In the genomic region with DNA sequence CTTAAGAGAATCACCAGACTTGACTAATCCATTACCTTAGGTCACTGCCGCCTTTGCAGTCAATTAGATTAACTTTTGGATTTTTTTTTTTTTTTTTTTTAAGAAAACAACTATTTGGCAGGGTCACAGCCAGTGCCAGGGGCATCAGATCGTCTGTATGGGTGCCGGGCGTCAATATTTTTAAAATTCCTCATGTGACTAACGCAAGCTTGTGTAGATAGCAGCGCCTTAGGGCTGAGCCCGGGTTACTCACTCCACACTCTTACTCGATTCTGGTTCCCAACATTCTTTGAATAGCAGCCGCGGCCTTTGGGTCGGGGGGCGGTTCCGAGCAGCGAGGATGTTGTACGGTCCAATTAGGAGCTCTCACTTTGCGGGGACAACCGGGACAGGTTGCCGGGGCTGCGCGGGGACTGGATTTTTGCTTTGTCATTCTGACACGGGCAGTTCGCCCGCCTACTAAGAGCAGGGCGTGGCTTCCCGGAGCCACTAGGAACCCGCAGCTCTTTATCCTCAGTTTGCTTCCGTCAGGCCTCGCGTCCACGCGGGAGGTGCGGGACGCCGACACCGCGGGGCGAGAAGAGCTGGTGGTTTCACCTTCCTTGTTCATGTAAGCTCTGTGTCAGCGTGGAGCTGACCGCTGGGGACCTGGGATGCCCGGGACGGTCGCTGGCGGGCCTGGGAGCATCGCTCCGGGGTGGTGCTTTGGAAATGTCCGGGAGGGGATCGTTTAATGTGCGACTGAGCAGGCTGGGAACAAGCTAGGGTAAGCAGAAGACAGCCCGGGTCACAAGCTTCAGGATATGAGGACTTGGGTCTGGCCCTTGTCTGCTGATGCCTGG, we compare ENCODE assay signal across 8 mouse cellular contexts. TPM values are rescaled to one million over a fixed set of nuclear protein-coding genes. Genes with fewer than 3 reads are reported as not detected.
A peak's percentile ranks its signal among the peaks of the same experiment; 100 is the strongest.
DNase-seq lines count a peak whose midpoint lies in the region; ATAC-seq and TF ChIP-seq lines count a peak whose summit lies in the region.

No protein-coding gene starts in this region.

- H3K4me3 ChIP-seq in gastrocnemius, adult 2 months: peak overlapping the region; percentile 89
- H3K4me3 ChIP-seq in megakaryocyte, embryonic 14.5 days (replicated peaks): peak overlapping the region; percentile 96

- no peaks in the 10 kb centered on the region for H3K9me3 ChIP-seq in megakaryocyte, embryonic 14.5 days

- peak; percentile 98 for DNase-seq in ZHBTc4 (ENCODE audit: low read depth, low spot score)
- DNase-seq in gastrocnemius, adult 2 months: peak; percentile 97
- peak; percentile 53 for DNase-seq in hindlimb bud, embryonic 11.5 days (ENCODE audit: extremely low spot score, low read depth, low spot score)
- peak; percentile 89 to 91 for DNase-seq in left cerebral cortex, adult 8-10 months (ENCODE audit: low spot score in 2 of 2)
- DNase-seq in right cerebral cortex, postnatal 10 days (ENCODE audit: low spot score in 2 of 2): peak; percentile 93 to 95
- DNase-seq in urinary bladder, postnatal 25 days (ENCODE audit: low spot score): peak; percentile 85

- no peaks in the 10 kb centered on the region for H3K27me3 ChIP-seq in megakaryocyte, embryonic 14.5 days (replicated peaks)

- peak; percentile 73 for ATAC-seq in common myeloid progenitor, adult 5-6 weeks (replicated peaks; ENCODE audit: low read depth, poor library complexity, severe bottlenecking)

- H3K27ac ChIP-seq in gastrocnemius, adult 2 months: peak overlapping the region; percentile 95

- intact Hi-C loops in gastrocnemius, adult 2 months (cut with DNase I): loop anchor here (2.0 to 5.0 kb wide), 3 partner anchors 43 to 97 kb away; partner anchors contain the start of gene Nfyb

- H3K36me3 ChIP-seq in megakaryocyte, embryonic 14.5 days (replicated peaks; ENCODE audit: low read length): peaks cover 24% of the 10 kb centered on the region

- TF ChIP-seq CTCF in gastrocnemius, adult 2 months (IDR thresholded peaks at IDR 0.05): no peak

- H3K4me1 ChIP-seq in megakaryocyte, embryonic 14.5 days: peaks cover 50% of the 10 kb centered on the region

RNA-seq across cellular contexts. Expression of gene Eid3, which starts 7.5 kb away (rescaled TPM):
- 3.3 and 3.6 TPM in 2 replicates for total RNA-seq in common myeloid progenitor, adult 5-6 weeks (2017)
- 1 to 10 TPM in 1 of 2 experiments, under 1 TPM in 1; 0.59 to 2.5 TPM for total RNA-seq in gastrocnemius, adult 2 months (2021)
- total RNA-seq in left cerebral cortex, adult 8-10 months (2022): 1 to 10 TPM; 1.4 to 2.1 (median 1.8) TPM
- polyA plus RNA-seq in megakaryocyte, embryonic 14.5 days (2012; ENCODE audit: insufficient read depth, low replicate concordance): 1.2 TPM in 1 of 2 replicates, not detected in the other

RNA-seq across cellular contexts. Expression of gene Txnrd1, which starts 25.2 kb away (rescaled TPM):
- total RNA-seq in common myeloid progenitor, adult 5-6 weeks (2017): 114 and 119 TPM in 2 replicates
- total RNA-seq in gastrocnemius, adult 2 months (2021): 10 to 100 TPM; 58.2 to 76.0 TPM
- total RNA-seq in left cerebral cortex, adult 8-10 months (2022): 10 to 100 TPM; 44.4 to 54.4 (median 51.4) TPM
- polyA plus RNA-seq in megakaryocyte, embryonic 14.5 days (2012; ENCODE audit: insufficient read depth, low replicate concordance): 80.6 and 172 TPM in 2 replicates

Comparison
In these comparisons a context has a peak if more than half of its experiments do, and no peak if none do; other contexts are left out.
1. Peak in every context shown above with its lines: DNase-seq, ATAC-seq, H3K4me3 ChIP-seq and H3K27ac ChIP-seq.